14 mouse cellular contexts compared by ENCODE assay signal in the genomic region with DNA sequence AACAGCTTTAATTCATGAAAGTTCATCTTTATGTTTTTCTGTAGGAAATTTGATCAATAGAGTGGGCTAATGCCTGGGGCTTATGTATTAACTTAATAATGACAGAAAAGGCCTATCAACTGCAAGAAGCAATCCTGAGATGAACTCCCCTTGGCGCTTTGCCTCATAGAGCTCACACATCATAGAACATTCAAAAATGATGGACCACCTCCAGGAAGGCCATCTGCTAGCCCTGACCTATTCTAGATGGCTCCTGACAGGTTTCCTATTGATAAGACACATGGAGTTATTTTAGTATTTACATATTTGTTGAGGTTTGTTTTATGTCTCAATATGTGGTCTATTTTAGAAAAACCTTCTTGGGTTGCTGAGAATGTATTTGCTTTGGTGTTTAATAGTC.
DNase-seq lines count a peak whose midpoint lies in the region.
"Had no signal": no experiment of that assay in that cellular context is flagged by ENCODE, and none has a peak within 500 bp of the region (broad histone marks: within the 10 kb centered on the region; RNA-seq: fewer than 3 reads in every experiment).

No protein-coding gene starts in this region.

- peak; percentile 69 for DNase-seq in left cerebral cortex, postnatal 4 days
- no peak for DNase-seq in left cerebral cortex, adult 18-20 months (ENCODE audit: low spot score in 2 of 2)
- peak; percentile 62 to 69 for DNase-seq in cerebellum, adult 18-20 months
- peak; percentile 94 for DNase-seq in cerebellum, postnatal 10 days
- no peak for DNase-seq in frontal cortex, postnatal 36 days (ENCODE audit: low spot score in 2 of 2)
- DNase-seq in layer of hippocampus, postnatal 36 days: no peak
- DNase-seq in right cerebral cortex, adult 18-20 months: no peak
- DNase-seq: adrenal gland, adult 8-10 months; heart, postnatal 10 days; kidney, adult 2 months; lung, embryonic 14.5 days; lung, postnatal 14 days; right cerebral cortex, postnatal 14 days; thymus, postnatal 14 days had no signal

- intact Hi-C loops in left cerebral cortex, postnatal 4 days (cut with DNase I): no loop called here

Comparison
In these comparisons a context has a peak if more than half of its experiments do, and no peak if none do; other contexts are left out.
1. DNase-seq: peak in left cerebral cortex, postnatal 4 days (single experiment), cerebellum, adult 18-20 months (2 of 2) and cerebellum, postnatal 10 days (2 of 2); none in left cerebral cortex, adult 18-20 months (0 of 2), frontal cortex, postnatal 36 days (0 of 2), layer of hippocampus, postnatal 36 days (0 of 2) and right cerebral cortex, adult 18-20 months (single experiment).